Mouse (Mus musculus) thymus, postnatal 0 days (tissue): ENCODE data around the gene Gm8068. TPM values are rescaled to one million over a fixed set of nuclear protein-coding genes. Genes with fewer than 3 reads are reported as not detected.
"Not testable (repeated sequence)": the region's sequence is repeated elsewhere in the genome, so short reads cannot be mapped to it uniquely, and the experiment has no call there.

Experiments
- DNase-seq: peaks from one replicate; pipeline ENCODE4 v3.0.0-alpha.2; 2015; ENCODE audit warnings: low spot score
- polyA plus RNA-seq: library from polyadenylated mRNA; unstranded; fragments of >200 nt; fragmentation: Nextera tagmentation; extraction: Ambion mirVana; gene quantifications from 2 replicates; pipeline ENCODE4 v1.2.1, GENCODE M21; 2015

Gene Gm8068
- not detected in 2 replicates for polyA plus RNA-seq

GRCm38 (mm10) chr14:41701785-41702184, at the start of gene Gm8068:
TSS of gene Gm8068 (minus strand) at chr14:41701885.
- not testable (repeated sequence) for DNase-seq

DNA sequence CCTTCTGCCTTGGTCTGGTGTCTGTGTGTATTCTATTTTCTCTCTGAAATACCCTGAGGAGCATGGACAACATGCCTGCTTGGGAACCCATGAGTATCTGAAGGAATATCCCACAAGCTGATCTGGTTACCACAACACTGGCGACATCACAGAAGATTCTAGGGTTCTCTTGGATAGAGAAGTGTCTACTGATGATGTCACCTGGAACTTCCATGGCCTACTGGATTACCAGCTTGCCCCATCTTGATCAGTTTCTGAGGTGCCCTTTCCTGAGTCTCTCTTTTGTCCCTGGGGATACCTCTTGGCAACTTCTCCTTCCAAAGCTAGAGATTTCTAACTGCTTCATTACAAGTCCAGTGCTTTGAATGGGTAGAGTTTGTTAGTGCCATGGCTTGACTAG, 48.8 kb upstream of the Gm8068 start, which contains the start of gene Gm7929:
Gene Gm7929, minus strand, starts transcription at position 101 of the 400 bp plus-strand sequence.
- not testable (repeated sequence) for DNase-seq

DNA sequence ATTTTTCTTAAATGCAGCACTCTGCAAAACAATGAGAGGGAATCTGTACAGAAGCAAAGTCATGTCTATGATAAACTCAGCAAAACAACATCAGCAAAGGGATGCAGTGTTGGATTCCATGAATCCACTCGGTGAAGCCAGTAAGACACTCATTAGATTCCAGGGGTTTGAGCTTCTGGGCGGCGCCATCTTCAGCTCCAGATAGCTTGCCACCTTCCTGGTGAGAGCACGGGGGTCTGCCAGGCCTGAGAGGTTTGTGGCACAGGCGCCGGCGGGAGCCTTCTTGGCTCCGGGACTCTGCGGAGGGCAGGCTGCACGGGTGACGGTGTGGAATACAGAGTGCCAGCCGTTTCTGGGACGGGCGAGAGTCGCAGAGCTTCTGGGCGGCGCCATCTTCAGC, 21.8 kb upstream of the Gm8068 start:
- not testable (repeated sequence) for DNase-seq

DNA sequence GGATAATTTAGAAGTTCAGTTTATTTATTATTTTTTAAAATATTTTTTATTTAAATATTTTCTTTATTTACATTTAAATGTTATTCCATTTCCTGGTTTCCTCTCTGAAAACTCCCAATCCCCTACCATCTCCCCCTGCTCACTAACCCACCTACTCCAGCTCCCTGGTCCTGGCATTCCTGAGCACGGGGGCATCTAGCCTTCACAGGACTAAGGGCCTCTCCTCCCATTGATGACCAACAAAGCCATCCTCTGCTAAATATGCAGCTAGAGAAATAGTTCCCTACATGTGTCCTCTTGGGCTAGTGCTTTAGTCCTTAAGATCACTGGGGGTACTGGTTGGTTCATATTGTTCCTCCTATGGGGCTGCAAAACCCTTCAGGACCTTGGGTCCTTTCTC, 15.5 kb upstream of the Gm8068 start:
- DNase-seq: not testable (repeated sequence)

DNA sequence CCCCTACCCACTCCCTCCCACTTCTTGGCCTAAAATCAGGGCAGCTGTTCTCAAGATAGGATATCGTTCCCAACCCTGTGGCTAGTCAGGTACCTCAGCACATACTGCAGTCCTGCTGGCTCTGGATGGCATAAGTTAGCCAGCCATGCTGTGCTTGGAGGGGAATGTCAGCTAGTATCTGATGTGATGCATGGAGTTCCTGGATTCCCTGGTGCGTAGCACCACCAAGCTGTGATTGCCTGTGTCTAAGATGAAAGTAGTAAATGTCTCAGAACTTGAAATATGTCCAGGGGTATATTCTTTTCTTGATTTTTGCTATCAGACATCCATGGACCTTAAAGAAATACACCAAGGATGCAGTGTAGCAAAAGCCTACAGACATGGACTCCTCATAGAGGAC, 53.5 kb downstream of the Gm8068 start:
- DNase-seq: not testable (repeated sequence)

Other genes with a start within 250 kb of the Gm8068 start
- not detected in 2 replicates for gene Gm7954, start 248.4 kb downstream of the Gm8068 start, polyA plus RNA-seq
- not detected in 2 replicates for gene Gm3486, start 212.4 kb downstream of the Gm8068 start, polyA plus RNA-seq
- not detected in 2 replicates for gene Gm7970, start 146.3 kb downstream of the Gm8068 start, polyA plus RNA-seq
- not detected in 2 replicates for gene 1700049E17Rik2, start 128.7 kb downstream of the Gm8068 start, polyA plus RNA-seq
- gene Gm3072, start 77.3 kb downstream of the Gm8068 start, polyA plus RNA-seq: not detected in 2 replicates
- not detected in 2 replicates for gene Gm3676, start 55.4 kb downstream of the Gm8068 start, polyA plus RNA-seq
- not detected in 2 replicates for gene Gm7929, start 48.7 kb upstream of the Gm8068 start, polyA plus RNA-seq
- gene Gm47189, start 70.6 kb upstream of the Gm8068 start, polyA plus RNA-seq: not detected in 2 replicates
- not detected in 2 replicates for gene Gm7980, start 205.4 kb upstream of the Gm8068 start, polyA plus RNA-seq
- gene 1700049E17Rik1, start 223.1 kb upstream of the Gm8068 start, polyA plus RNA-seq: not detected in 2 replicates
- gene 1700024B05Rik, start 242.1 kb upstream of the Gm8068 start, polyA plus RNA-seq: not detected in 2 replicates